Mouse (Mus musculus): Measurements from ENCODE around the gene AC124108.1. TPM values are rescaled to one million over a fixed set of nuclear protein-coding genes. Genes with fewer than 3 reads are reported as not detected.

Gene AC124108.1
- total RNA-seq, 2 experiments from 2014 or later, result not detected

DNA sequence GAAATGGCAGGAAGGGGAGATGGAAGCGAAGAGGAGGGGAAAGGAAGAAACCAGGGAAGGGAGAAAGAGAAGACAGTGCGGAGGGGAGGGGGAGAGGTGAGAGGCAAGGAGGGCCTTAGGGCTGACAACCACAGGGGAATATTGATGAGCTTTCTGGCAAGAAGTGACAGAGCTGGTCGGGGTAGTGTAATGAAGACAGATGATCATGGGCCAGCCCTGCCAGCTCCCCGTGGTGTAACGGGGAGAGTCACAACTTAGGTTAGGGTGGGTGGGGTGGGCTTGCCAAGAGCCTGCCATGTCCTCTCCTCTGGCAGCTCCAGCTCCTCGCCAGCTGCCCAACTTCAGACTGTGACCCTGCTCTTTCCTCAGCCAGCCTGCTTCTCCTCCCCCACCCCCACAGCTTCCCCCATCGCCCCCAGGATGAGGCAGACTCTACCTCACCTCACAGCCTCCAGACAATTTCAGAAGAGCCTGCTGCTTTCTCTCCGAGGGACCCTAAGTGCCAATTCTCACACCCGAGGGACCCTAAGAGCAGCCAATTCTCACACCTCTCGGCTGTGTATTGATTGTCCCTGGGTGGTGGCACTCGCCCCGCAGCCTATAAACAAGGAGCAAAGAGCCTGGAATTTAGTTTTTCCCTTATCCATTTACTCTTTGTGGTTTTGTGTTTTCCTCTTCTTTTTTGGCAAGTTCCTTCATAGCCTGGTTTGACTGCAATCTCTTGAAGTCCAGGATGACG is 26.3 kb upstream of the AC124108.1 start:
- DNase-seq (ENCODE audit: low spot score in 2 of 2), result no peak

DNA sequence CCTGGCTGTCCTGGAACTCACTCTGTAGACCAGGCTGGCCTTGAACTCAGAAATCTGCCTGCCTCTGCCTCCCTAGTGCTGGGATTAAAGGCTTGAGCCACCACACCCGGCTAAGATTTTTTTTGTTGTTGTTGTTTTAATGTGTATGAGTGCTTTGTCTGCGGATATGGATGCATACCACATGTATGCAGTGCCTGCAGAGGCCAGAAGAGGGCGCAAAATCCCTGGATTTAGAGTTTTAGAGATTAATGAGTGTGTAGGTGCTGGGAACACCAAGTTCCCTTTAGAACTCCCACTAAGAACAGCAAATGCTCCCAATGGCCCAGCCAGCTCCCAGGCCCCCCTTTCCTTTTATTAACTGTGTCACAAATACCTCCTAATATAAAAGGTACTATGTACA is 25.4 kb upstream of the AC124108.1 start:
- no peak for DNase-seq (ENCODE audit: low spot score in 2 of 2)

DNA sequence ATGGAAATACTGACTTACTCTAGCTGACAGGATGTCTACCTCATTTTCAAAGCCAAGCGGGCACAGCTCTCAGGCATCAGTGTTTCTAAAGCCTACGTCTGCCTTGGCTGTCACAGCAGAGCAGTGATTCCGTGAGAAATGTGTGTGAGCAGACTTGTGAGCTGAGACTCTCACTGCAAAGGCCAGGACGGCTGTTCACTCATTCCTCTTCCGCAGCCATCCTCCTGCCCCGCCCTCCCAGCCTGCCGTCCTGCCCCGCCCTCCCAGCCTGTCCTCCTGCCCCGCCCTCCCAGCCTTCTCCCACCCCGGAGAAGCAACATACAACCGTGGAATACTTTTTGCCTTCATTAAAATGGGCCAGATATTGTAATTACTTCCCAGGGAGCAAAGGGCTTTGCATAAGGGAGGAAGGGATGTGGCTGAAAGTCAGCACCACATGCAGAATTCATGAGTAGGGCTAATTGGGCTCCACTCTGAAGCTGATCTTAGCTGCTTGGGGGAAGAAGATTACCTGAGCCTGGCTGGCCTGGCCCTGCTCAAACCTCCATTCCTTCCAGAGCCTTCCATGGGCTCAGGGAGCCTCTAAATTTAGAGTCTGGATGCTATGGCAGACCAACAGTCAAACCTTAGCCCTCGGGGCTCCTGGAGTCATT is 23.0 kb upstream of the AC124108.1 start:
- DNase-seq (ENCODE audit: low spot score in 2 of 2), result no peak

DNA sequence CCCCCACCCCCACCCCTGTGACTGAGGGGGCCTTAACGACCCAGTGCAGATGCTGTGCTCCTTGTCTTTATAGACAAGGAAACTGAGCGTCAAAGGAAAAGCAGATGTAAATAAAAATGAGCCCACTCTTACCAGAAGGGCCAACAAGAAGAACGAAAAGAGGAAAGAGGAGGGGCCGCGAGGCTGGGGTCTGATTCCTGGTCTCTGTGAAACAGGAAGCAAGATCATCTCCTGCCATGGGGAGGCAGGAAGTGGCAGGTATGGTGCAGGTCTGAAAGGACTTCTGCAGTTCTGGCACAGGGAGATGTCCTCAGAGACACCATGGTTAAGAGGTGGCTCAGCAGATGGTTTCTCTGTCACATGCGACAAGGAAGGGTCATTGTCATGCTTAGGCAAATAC is 20.6 kb upstream of the AC124108.1 start:
- no peak for DNase-seq (ENCODE audit: low spot score in 2 of 2)

DNA sequence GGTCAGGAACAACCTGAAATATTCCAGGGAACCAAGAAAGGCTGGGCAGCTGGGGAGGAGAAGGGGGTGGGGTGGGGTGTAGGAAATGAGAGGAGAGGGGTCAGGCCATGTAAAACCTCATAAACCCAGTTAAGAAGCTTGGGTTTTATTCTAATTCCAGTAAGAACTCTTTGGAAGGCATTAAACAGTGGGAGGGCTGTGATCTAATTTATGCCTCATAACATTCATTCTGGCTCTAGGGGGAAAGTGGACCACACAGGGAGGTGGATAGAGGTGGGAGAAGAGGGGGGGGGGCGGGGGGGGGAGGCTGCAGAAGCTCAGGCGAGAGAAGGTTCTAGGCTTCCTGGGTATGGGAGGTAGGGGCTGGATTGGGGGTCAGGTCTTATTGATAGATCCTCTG is 19.6 kb upstream of the AC124108.1 start:
- DNase-seq (ENCODE audit: low spot score in 2 of 2), result no peak

DNA sequence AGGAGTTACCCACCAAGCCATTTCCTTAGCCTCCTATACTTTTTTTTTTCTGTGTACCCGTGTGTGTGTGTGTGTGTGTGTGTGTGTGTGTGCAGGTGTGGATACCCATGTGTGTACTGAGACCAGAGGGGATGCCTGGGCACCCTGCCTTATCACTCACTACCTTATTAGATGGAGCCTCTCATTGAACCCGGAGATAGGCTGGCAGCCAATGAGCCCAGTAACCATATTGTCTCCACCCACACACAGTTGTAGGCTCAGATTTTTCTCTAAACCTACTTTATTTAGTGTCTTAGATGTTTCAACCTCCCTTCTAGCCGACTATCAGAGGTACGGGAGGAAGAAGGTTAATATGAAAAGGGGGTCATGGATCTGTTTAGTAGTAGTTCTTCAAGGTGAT is 5.0 kb upstream of the AC124108.1 start:
- no peak for DNase-seq (ENCODE audit: low spot score in 2 of 2)

DNA sequence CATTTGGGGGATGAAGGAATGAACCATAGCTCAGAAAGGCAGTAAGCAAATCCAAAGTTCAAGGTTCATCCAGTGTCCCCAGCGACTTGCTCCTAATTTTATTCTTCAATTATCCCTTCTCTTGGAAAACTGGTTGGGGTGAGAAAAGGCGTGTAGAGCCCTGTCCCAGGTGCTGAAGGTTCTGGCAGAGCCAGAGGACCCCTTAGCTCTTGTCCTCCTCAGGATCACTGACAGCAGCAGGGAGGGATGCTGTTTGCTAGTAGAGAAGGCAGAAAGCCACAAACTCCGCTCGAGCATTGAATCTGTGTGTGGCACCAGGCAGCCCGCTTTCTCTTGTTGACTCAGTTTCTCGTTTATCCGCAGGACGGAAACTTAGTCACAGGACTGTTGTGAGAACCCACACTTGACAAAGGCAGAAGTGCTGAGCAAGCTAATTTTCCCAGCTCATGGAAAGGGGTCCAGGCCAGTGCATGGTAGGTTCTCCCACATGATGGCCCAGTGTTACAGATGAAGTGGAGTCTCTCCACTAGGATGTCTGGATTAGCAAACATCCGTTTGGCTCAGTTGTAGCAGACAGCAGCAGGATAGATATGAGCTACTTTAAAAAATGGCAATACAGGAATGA is 2.7 kb upstream of the AC124108.1 start:
- no peak for DNase-seq (ENCODE audit: low spot score in 2 of 2)

DNA sequence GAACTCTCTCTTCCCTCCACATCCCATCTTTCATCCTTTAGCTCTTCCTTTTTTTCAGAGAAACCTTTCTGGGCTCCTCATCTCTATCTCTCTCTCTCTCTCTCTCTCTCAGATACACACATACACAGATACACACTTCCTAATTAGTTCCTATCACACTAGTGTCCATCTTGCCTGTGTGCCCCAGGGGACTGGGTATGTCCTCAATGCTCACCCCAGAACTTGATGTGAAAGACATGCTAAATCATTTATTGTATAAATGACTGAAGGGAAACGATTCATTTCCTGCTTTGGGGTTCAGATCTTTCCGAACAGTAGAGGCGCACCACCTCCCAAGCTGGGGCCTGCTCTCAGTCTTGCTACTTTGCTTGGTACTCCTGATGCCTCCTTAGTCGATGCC is 2.0 kb upstream of the AC124108.1 start:
- no peak for DNase-seq (ENCODE audit: low spot score in 2 of 2)

DNA sequence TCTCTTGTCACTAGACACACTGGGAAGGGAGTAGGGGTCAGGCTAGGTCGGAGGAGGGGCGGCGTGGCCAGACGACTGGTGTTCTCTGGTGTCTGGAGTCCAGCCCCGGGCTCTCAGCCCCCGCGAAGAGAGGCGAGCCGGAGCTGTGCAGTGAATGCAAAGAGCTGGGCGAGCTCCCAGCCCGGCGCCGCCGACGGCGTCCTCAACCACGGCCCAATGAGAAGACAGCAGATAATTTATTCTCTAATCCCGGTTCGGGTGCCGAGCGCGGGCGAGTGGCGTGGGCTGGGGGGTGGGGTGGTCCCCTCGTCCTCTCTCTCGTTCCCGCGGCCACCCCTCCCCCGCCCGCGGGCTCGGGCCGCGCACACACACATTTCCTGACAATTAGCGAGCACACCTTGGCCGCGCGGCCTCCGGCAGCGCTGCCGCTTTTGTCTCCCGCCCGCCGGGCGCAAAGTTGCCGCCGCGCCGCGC is 1.2 kb upstream of the AC124108.1 start:
- DNase-seq (ENCODE audit: low spot score in 2 of 2), result no peak

DNA sequence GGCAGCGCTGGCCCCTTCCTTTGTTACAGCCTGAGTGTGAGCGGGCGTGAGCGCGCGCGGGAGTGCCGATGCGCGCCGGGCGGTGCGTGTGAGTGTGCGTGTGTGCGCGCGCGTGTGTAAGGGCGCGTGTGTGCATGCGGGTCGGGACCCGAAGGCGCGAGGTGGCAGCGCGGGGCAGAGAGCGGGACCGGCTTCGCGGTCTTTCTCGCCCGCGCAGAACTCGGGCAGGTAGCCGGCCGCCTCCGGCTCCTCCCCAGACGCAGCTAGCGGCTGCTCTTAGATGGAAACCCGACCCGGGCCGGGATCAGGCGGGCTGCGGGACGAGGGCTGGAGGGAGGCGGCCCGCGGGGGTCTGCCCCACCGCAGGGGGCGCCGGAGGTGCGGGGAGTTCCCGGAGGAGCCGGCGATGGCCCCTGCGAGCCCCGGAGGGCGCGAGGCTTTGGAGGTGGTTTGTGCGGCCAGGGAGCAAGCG is 600 bp upstream of the AC124108.1 start:
- DNase-seq (ENCODE audit: low spot score in 2 of 2), result no peak

DNA sequence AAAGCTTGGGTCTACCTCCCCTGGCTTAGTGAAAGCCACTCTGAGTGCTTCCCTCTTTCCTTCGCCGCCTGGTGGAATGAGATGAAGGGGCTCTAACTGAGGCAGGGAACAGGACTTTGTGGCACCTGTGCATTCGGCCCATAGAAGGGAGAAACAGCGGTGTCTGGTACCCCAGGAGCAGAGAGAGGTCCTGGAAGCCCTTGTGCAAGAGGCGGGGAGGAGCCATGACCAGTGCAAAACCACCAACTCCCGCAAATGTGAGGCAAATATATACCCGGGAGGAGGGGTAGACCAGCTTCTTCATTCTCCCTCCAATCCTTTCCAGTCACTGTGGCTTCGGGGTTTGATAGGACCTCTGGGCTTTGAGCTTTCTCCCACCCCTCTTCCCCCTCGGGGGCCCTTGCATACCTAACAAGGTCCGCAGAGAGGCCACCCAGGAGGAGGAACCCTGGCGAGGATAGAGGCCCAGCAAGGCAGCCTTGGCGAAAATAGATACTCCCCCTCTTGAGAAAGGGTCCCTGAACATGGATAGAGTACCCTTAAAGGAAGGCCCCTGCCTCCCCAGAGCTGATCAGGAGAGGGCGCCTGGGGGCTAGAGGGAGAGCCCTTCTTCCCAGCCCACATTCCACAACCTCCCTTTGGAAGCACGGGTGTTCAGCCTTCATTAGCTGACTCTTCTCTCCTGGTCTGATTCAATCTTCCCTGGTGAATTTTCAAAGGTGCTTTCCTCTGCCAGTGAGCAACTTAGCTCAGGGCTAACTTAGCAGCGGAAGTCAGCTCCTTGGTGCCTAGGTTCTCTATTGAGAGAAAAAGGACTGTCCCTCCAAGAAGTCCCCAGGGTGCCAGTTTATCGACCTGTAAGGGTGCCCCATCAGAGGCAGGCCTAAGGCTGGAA is 776 bp downstream of the AC124108.1 start:
- DNase-seq (ENCODE audit: low spot score in 2 of 2), result no peak

DNA sequence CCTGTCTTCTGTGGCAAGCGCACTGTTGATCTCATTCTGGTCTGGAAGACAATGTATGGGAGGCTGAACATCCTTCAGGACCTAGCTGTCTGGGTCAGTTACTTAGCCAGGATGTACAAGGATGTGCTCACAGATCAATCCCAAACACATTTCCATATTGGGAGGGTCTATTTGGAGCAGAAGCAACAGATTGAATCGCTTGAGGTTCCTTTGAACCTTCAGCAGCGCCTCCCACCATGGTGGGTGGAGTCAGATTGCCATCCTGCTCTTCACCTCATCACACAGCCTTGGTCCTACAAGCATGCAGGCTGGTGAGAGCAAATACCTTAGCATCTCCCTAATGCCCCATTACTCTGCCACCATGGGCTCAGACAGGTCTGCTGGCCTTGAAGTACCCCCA is 2.5 kb downstream of the AC124108.1 start:
- no peak for DNase-seq (ENCODE audit: low spot score in 2 of 2)

DNA sequence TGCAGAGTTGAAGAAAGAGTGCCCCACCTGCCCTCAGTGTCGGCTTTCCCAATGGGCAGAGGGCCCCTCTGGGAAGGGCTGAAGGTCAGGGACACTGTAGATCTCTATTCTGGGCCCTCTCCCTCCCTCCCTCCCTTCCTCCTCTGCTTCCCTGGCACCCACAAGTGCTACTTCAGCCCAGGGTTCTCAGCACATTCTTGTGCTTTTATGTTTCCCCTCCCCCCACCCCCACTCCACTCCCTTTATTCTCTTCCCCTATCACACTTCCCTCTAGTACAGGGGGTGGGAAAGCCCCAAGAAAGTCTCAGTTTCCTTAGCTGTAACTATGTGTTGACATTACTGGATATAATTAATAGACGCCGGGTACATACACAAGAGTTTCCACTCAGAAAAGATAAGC is 3.4 kb downstream of the AC124108.1 start:
- no peak for DNase-seq (ENCODE audit: low spot score in 2 of 2)

DNA sequence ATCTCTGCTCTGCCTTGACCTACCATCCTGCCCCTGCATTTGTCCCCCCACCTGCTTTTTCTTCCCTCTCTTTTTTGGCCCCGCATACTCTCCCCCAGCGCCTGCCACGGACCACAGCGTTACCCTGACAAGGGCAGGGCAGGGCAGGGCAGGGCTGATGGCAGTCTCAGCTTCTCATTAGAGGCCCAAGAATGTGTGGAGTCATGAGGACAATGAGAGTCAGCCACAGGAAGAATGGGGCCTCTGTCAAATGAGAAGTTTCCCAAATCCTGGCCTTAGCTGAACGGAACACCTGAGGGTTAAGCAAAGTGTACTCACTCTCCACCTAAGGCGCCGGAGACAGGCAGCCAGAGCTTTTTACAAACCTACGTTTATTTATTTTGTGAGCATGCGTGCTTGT is 3.8 kb downstream of the AC124108.1 start:
- no peak for DNase-seq (ENCODE audit: low spot score in 2 of 2)

DNA sequence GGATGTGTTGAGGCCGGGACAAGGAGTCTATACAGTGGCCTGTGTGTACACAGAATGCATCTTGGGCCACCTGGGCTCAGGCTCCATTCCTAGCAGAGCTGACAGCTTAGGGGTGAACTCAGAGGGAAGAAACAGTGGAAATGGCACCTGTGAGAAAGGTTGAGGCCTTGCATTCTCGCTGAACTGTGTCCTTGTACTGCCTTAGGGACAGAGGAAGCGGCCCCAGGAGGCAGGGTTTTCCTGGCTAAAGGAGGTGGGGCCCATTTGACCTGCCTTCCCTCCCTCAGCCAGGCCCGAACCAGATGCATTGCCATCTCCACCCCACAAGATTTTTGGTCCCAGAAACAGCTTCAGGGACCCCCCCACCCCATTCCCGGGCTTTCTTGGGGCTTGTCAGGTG is 4.4 kb downstream of the AC124108.1 start:
- DNase-seq (ENCODE audit: low spot score in 2 of 2), result no peak

DNA sequence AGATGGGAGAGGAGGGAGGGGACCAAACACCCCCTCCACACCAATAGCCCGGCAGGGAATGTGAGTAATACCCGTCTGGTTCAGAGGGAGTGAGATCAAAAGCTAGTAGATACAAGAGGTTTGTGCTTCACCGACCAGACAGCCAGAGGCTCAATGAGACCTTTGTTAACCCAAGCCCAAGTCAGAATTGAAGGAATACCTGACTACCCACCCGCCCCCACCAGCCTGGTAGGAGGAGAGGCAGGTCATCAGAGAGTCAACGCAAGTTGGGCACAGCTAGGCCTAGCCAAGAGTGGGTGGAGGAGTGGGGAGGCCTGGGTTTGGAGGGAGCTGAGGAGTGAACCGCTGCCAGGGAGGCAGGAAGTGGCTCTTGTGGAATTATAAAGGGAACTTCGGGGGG is 5.1 kb downstream of the AC124108.1 start:
- DNase-seq (ENCODE audit: low spot score in 2 of 2), result no peak

DNA sequence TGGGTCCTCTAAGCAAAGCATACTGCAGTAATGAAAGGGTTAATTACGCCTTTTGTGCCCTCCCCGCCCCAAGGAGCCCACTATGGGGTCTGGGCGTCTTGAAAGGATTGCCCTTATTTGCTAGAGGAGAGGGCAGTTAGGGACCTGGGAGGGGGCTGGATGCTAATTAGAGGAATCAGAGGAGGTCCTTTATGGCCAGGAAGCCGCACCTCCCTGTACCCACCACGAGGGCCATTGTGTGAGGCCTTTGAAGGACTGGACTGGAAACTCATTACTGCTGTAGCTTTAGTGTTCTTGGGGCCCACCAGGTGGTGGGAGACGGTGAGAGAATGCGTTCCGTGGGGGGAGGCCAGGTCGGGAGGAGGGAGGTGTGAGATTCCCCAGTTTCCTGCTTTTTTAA is 6.4 kb downstream of the AC124108.1 start:
- DNase-seq (ENCODE audit: low spot score in 2 of 2), result no peak

DNA sequence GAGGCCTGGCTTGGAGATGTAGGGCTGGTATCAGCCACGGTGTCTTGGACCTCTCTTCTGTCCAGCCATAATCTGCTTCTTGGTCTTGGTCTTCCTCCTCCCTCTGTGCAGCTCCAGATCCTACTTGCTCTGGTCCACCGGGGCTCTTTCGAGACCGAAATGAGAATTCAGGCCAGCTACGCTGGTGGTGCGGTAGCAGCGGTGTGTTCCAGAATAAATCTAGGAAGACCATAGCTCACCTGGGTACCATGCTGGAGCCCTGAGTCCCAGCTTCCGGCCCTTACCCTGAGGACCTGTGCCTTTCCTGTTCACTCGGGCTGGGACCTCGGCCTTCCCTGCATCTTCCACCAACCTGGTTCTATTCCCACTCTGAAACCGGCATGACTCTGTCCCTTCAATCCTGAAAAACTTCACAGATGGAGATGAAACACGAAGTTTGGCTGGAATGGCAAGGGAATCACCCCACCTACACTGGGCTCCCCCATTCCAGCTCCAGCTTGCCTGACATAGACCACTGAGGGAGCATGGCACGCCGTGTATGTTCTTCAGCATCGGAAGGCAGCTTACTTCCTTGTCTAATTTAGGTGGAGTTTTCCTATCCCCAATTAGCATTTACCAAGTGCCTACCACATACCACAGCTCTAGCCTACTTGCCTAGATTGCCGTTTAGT is 7.3 kb downstream of the AC124108.1 start:
- DNase-seq (ENCODE audit: low spot score in 2 of 2), result no peak

DNA sequence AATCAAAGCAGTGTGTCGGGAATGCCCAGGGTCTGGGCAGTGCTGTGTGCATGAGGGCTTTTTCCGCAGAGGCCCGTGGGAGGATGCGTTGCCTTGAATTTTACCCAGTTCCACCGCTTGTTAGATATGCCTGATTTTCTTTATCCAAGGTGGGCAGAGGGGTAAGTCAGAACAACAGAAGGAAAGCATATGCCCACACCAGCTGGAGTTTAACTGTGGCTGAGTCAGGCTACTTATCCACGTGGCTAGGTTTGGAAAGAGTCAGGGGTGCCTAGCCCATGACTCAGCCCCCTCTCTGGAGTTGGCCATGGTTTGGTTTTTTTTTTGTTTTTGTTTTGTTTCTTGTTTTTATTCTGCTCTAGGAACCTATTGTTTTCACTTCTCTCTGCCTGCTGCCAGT is 8.0 kb downstream of the AC124108.1 start:
- no peak for DNase-seq (ENCODE audit: low spot score in 2 of 2)

DNA sequence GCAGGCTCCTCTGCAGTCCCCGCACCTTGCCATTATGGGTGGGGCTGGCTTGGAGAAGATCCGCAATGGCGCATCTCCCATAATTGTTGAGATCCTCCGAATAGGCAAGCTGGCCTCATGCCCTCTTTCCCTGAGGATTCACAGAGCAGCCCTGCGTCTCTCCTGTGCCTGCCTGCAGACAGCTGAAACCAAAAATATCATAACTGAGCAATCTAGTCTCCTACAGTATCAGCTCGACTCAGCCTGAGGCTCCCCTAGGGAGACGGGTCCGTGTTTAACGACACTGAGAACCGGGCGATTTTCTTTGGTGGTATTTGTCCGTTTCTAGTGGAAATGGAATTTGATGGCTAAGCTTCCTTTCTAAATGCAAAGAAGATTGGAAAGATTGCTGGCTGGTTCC is 8.7 kb downstream of the AC124108.1 start:
- no peak for DNase-seq (ENCODE audit: low spot score in 2 of 2)
